Mouse (Mus musculus): Measurements from ENCODE around the gene Nipsnap3a.

Nipsnap3a gene

GRCm38 (mm10) chr4:52989248-52989647, at the start of gene Nipsnap3a:
Gene Nipsnap3a, plus strand, starts transcription at chr4:52989272.
- no peak for DNase-seq (ENCODE audit: low spot score in 2 of 2)

GRCm38 (mm10) chr4:52946665-52947064, 42.4 kb upstream of the Nipsnap3a start:
- no peak for DNase-seq (ENCODE audit: low spot score in 2 of 2)

DNA sequence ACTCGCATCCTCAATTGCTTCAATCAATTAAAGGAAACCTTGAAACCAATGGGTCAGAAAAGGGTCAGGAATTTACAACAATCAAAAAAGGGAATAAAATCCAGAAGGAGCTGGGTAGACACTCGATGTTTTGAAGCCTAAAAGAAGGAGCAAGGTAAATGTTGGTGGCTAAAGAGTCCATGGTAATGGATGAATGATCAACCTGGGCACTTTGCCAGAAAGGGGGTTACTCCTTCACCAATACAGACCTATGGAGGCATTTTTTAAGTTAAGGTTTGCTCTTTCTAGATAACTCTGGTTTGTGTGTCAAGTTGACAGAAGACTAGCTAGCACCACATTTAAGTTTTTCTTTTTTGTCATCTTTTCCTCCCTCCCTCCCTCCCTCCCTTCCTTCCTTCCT, 40.1 kb upstream of the Nipsnap3a start:
- no peak for DNase-seq (ENCODE audit: low spot score in 2 of 2)

- DNase-seq (ENCODE audit: low spot score in 2 of 2), result peak; percentile 67 to 69
These were observed 30.4 kb upstream of the Nipsnap3a start for GRCm38 (mm10) chr4:52958693-52959092.

GRCm38 (mm10) chr4:52964247-52964646, 24.8 kb upstream of the Nipsnap3a start, which contains the start of gene Olfr270:
Gene Olfr270, plus strand, starts transcription at chr4:52964547.
- DNase-seq (ENCODE audit: low spot score in 2 of 2), result no peak

GRCm38 (mm10) chr4:52985216-52985615, 3.9 kb upstream of the Nipsnap3a start:
- DNase-seq (ENCODE audit: low spot score in 2 of 2), result peak; percentile 13

- no peak for DNase-seq (ENCODE audit: low spot score in 2 of 2)
These were observed 2.8 kb upstream of the Nipsnap3a start for GRCm38 (mm10) chr4:52986266-52986665.

DNA sequence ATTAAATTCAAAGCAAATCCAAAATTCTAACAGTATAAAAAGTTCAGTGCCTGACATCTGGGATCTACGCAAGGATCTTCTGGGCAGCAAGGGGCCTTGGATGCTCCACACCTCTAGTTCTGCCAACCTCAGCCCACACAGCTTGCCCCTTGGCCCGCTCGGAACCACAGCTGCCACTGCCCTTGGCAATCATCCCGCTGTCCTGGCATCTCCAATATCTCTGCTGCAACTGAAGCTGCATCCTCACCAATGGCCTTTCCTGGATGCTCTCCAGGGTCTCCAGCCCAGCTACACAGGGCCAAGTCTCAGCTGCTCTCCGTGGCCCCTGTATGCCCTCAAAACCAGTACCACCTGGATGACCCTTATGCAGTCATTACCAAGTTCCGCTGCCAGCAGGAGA, 10.4 kb downstream of the Nipsnap3a start:
- DNase-seq (ENCODE audit: low spot score in 2 of 2), result no peak

- no peak for DNase-seq (ENCODE audit: low spot score in 2 of 2)
These were observed 11.1 kb downstream of the Nipsnap3a start for GRCm38 (mm10) chr4:53000154-53000553.

GRCm38 (mm10) chr4:53009183-53009582, 20.1 kb downstream of the Nipsnap3a start:
- no peak for DNase-seq (ENCODE audit: low spot score in 2 of 2)

DNA sequence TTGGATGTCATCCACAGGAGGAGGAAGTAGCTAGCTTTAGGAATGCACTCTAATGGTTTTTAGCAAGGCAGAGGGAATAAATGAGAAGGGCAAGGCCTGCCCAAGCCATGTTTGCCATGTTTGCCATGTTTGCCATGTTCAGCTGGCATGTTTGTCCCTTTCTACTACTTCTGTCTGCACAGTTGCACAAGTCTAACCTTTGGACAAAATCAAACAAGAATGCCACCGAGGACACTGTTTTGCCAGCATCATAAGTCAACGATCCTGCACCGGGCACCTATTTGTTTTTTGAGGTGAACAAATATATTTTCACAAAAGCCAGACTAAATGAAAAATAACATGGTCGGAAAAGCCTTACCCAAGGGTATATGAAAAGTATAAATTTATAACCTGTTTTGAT, 20.8 kb downstream of the Nipsnap3a start:
- no peak for DNase-seq (ENCODE audit: low spot score in 2 of 2)

DNA sequence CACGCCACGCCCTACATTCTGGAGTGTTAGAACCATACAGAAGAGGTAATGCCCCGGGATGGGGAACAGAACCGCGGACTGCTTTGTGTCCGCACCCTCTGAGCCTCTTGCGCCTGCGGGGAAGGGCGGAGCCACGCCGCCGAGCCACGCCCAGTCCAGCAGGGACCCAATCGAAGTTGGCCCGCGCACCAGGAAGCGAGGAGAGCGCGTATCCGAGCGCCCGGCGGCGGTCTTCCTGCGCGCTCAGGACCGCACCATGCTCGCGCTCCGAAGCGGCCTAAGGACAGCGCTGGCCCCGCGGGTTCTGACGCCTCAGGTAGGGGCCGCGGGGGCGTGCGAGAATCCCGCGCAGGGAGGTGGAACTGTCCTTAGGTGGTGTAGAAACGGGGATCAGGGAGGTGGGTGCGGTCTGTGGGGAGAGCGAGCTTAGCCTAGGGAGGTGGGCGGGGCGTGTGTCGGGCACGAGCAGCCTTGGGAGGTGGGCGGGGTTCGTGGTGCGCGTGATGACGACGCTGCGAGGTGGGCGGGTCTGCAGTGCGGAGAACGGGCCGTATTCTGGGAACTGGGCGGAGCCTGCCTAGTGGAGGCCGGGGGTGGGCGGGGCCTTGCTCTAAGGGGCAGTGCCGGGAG, 22.8 kb downstream of the Nipsnap3a start, which contains the start of gene Nipsnap3b:
Gene Nipsnap3b (plus strand): TSS at position 149 of the 630 bp plus-strand sequence.
- peak; percentile 92 to 95 for DNase-seq (ENCODE audit: low spot score in 2 of 2)

GRCm38 (mm10) chr4:53014421-53014820, 25.3 kb downstream of the Nipsnap3a start:
- no peak for DNase-seq (ENCODE audit: low spot score in 2 of 2)

DNA sequence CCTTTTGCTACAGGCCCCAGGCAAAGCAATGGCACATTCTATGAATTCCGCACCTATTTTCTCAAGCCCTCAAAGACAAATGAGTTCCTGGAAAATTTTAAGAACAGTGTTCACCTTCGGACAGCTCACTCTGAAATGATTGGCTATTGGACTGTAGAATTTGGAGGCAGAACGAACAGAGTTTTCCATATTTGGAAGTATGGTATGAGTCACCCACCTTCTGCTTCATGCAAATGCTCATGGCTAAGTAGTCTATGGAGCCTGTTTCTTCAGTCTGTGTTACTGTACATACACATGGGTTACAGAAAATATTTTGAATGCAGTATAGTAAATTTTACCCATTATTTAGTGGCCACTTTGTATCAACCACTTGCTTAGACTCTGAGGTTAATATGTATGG, 26.0 kb downstream of the Nipsnap3a start:
- no peak for DNase-seq (ENCODE audit: low spot score in 2 of 2)

- DNase-seq (ENCODE audit: low spot score in 2 of 2), result no peak
These were observed 29.3 kb downstream of the Nipsnap3a start for GRCm38 (mm10) chr4:53018392-53018791.

DNA sequence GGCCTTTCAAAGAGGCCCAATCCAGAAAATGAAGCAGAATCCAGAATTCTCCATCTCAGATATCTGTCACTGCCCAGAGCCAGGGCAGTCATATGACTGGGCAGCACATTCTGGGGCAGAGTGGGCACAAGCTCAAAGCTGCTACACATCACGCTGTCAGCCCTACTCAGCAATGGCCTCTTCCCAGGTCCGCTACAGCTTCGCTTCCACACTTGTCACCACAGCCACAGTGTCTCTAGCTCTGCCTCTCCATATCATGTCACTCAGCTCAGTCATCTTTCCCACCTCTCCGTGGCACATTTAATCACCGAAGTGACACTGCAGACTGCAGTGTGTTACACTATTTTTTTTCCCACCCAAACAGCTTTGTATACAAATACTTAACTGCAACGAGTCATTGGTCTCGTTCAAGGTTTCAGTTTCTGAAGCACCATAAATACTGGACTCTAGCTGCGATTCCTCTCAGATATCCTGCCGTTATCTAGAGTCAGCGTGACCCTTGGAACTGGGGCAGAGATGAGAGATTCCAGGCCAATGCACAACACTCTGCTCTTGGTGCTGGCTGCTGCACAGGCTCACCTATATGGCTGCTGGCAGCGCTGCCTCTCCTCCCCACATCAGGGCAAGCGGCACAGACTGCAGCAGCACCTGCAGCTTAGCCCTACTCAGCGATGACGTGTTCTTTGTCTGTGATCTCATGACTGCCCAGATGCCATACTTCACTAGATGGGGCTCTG, 34.3 kb downstream of the Nipsnap3a start:
- no peak for DNase-seq (ENCODE audit: low spot score in 2 of 2)

DNA sequence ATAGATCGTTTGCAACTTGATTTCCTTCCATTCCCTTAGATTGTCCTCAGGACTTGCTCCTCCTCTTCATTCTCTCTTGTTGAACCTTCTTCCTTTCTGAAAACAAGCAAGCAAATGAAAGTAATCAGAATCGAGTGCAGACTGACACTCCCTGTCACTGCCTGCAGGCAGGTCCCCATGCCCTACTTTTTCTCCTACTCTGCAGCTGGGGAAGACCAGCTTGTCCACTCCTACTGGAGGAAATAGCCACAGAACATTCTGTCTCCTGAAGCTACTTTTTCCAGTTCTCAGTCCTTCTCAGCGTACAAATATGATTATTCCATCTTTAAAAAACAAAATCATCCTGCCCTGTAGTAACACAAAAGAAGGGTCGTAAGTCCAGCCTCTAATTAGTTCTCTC, 35.3 kb downstream of the Nipsnap3a start:
- DNase-seq (ENCODE audit: low spot score in 2 of 2), result no peak

DNA sequence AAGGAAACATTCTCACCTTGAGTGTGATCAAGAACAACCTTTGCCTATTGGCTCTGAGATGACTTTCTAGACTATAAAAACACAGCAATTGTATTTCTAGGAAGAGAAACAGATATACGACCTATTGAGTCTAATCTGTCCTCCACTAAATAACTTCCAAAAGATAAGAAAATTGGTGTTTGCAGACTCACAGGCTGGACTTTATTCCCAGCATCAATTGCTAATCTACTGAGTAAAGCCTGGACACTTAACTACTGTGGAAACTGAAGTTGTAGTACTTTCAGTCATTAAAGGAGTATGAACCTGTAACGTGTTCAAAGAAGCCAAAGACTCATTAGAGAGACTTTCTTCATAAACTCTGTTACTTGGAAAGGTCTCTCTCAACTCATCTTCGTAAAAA, 38.7 kb downstream of the Nipsnap3a start:
- DNase-seq (ENCODE audit: low spot score in 2 of 2), result no peak

GRCm38 (mm10) chr4:53030326-53030948, 41.4 kb downstream of the Nipsnap3a start:
- DNase-seq (ENCODE audit: low spot score in 2 of 2), result peak; percentile 26 to 34

DNA sequence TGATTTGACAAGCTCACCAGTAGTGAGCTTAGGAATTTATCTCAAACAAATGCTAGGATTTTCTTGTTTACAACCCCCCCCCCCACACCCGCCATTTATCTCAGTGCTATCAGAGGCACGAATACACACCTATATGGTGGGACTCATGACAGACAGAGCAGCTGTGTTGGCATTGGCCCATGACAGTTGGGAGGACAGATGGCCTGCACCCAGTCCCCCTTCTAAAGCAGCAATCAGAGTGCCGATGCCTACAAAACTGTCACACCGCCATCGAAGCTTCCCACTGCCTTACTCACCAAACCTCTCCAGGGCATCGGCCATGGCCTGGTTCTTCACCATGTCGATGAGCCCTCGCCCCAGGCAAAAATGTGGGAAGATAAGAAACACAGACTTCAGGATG, 54.7 kb downstream of the Nipsnap3a start:
- DNase-seq (ENCODE audit: low spot score in 2 of 2), result no peak

DNA sequence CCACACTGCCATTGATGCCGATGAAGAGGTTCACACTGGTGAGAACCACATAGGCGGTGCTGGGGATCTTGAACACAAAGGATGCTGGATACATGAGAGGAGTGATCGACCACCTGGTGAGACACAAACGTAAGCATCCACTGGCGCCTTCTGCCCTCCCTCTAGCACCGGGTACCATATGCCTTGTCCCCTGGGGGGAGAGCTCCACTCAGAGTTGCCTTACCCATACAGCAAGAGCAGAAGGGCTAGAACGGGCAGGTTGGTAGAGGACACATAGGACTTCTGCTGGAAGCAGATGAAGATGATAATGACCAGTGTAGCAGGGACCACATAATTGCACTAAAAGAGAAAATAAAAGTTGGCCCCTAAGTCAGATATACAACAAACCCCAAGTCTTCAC, 56.7 kb downstream of the Nipsnap3a start:
- no peak for DNase-seq (ENCODE audit: low spot score in 2 of 2)

GRCm38 (mm10) chr4:53046238-53047022, 57.4 kb downstream of the Nipsnap3a start:
- no peak for DNase-seq (ENCODE audit: low spot score in 2 of 2)

All from right cerebral cortex, adult 2 months (tissue).